Mouse (Mus musculus) liver, embryonic 13.5 days (tissue): ENCODE results near the gene Tesk1. TPM values are rescaled to one million over a fixed set of nuclear protein-coding genes. Genes with fewer than 3 reads are reported as not detected.

Experiments
- ATAC-seq: fragments of 200-750 bp; cut with Nextera tagmentation; 2 replicates; pipeline ENCODE4 v1.8.0; 2017; ENCODE audit warnings: low read depth, mild to moderate bottlenecking, moderate number of reproducible peaks, moderate library complexity
- DNase-seq: peaks from one replicate; pipeline ENCODE4 v3.0.0; 2022
- H3K27ac ChIP-seq: fragments of 300-500 bp; sonication (generic); 2 replicates; pipeline ENCODE4 v1.5.1; 2015; ENCODE audit warnings: moderate library complexity, mild to moderate bottlenecking, inconsistent platforms
- H3K27me3 ChIP-seq: fragments of 300-500 bp; sonication (generic); 2 replicates; pipeline ENCODE4 v1.6.1; 2015; ENCODE audit warnings: mild to moderate bottlenecking, inconsistent platforms
- H3K36me3 ChIP-seq: fragments of 300-500 bp; sonication (generic); 2 replicates; pipeline ENCODE4 v1.6.1; 2015; ENCODE audit warnings: mild to moderate bottlenecking, inconsistent platforms
- H3K4me1 ChIP-seq: fragments of 300-500 bp; sonication (generic); replicated peaks from 2 replicates; pipeline ENCODE4 v1.6.1; 2015; ENCODE audit warnings: inconsistent platforms
- H3K4me2 ChIP-seq: fragments of 300-500 bp; sonication (generic); 2 replicates; pipeline ENCODE4 v1.6.1; 2015; ENCODE audit warnings: inconsistent platforms, mild to moderate bottlenecking, moderate library complexity
- H3K4me3 ChIP-seq: fragments of 300-500 bp; sonication (generic); replicated peaks from 2 replicates; pipeline ENCODE4 v1.5.1; 2015; ENCODE audit warnings: mild to moderate bottlenecking, inconsistent platforms
- H3K9ac ChIP-seq: fragments of 300-500 bp; sonication (generic); 2 replicates; pipeline ENCODE4 v1.6.1; 2015; ENCODE audit warnings: mild to moderate bottlenecking, inconsistent platforms
- H3K9me3 ChIP-seq: fragments of 300-500 bp; sonication (generic); replicated peaks from 2 replicates; pipeline ENCODE4 v1.6.1; 2016; ENCODE audit warnings: inconsistent platforms
- WGBS: fragments of 180-500 bp; shearing (Covaris S2); methylation state at CpG from one replicate; pipeline ENCODE4 v1.1.7; 2015; ENCODE audit not compliant: insufficient replicate concordance; 5-methylcytosine and 5-hydroxymethylcytosine counted together
- polyA plus RNA-seq: library from polyadenylated mRNA; unstranded; fragments of >200 nt; fragmentation: Nextera tagmentation; extraction: Ambion mirVana; gene quantifications from 2 replicates; pipeline ENCODE4 v1.2.1, GENCODE M21; 2015

The Tesk1 gene
- polyA plus RNA-seq, 1 experiment from 2014 or later, result 0.95 TPM

- H3K27me3 ChIP-seq, result peaks cover 69% of the 10 kb centered on the region
- no peak for ATAC-seq
- 18% methylated on average over 10 of the region's 10 CpGs for WGBS
- DNase-seq, result no peak
- no peak within 1 kb of the TSS for H3K4me3 ChIP-seq
- H3K36me3 ChIP-seq, result no peaks in the 10 kb centered on the region
- no peak within 1 kb of the TSS for H3K27ac ChIP-seq
- H3K4me2 ChIP-seq, result 0 out of 2 replicates have a peak within 1 kb of the TSS, but pooled peaks have one; percentile 19
- peaks cover 16% of the 10 kb centered on the region for H3K4me1 ChIP-seq
- no peaks in the 10 kb centered on the region for H3K9me3 ChIP-seq
- H3K9ac ChIP-seq, result no peak within 1 kb of the TSS
Measured at GRCm38 (mm10) chr4:43428946-43429345, 12.8 kb upstream of the Tesk1 start, which contains the start of gene Fam166b. Gene Fam166b, minus strand, starts transcription at chr4:43429134.

GRCm38 (mm10) chr4:43431690-43432089 lies 10.0 kb upstream of the Tesk1 start:
- WGBS, result 5% methylated on average over 4 of the region's 4 CpGs

GRCm38 (mm10) chr4:43432832-43433231 lies 8.9 kb upstream of the Tesk1 start:
- H3K36me3 ChIP-seq, result no peaks in the 10 kb centered on the region
- H3K9me3 ChIP-seq, result no peaks in the 10 kb centered on the region
- H3K27me3 ChIP-seq, result peaks cover 30% of the 10 kb centered on the region
- DNase-seq (no peak), ATAC-seq (no peak)
- H3K4me3 ChIP-seq, result no peak overlapping the region
- no peak overlapping the region for H3K9ac ChIP-seq
- WGBS, result 81% methylated on average over 1 of the region's 1 CpGs
- H3K27ac ChIP-seq, result no peak overlapping the region
- H3K4me1 ChIP-seq, result 0 out of 2 replicates have a peak, but pooled peaks cover 3% of the 10 kb centered on the region
- no peak overlapping the region for H3K4me2 ChIP-seq

More at GRCm38 (mm10) chr4:43431690-43432089, 10.0 kb upstream of the Tesk1 start:
- Histone ChIP-seq H3K9me3 (no peaks in the 10 kb centered on the region), H3K36me3 (no peaks in the 10 kb centered on the region), H3K4me3 (no peak overlapping the region), H3K4me2 (no peak overlapping the region), H3K9ac (no peak overlapping the region), H3K4me1 (0 out of 2 replicates have a peak, but pooled peaks cover 6% of the 10 kb centered on the region), H3K27ac (no peak overlapping the region), H3K27me3 (peaks cover 41% of the 10 kb centered on the region)
- ATAC-seq (no peak), DNase-seq (peak; percentile 57)

DNA sequence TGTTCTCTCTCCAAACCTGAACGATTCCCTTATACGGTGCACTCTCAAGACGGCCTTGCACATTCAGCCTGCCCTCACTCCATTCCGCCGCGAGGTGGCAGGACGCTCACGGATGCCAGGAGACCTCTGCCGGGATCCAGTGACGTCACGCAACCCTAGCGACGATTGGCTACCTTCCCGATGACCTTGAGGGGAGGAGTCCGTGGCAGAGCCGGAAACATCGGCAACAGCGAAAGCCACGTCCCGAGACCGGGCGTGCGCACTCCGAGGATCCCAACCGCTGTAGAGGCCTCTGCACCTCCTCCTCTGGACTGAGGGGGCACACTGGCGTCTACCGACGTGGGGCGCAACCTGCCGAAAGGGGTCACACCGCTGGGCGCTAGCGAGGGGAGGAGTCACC lies 305 bp downstream of the Tesk1 start:
- WGBS, result under 1% methylated on average over 33 of the region's 33 CpGs
- peak overlapping the region; percentile 79 for H3K9ac ChIP-seq
- H3K27ac ChIP-seq, result peak overlapping the region; percentile 67
- peak overlapping the region; percentile 74 for H3K4me3 ChIP-seq
- ATAC-seq (peak; percentile 90), DNase-seq (peak; percentile 96)
- peak overlapping the region; percentile 98 for H3K4me2 ChIP-seq
- H3K27me3 ChIP-seq, result peaks cover 28% of the 10 kb centered on the region
- H3K9me3 ChIP-seq, result no peaks in the 10 kb centered on the region
- peaks cover 19% of the 10 kb centered on the region for H3K4me1 ChIP-seq
- H3K36me3 ChIP-seq, result peaks cover 14% of the 10 kb centered on the region

- no peaks in the 10 kb centered on the region for H3K9me3 ChIP-seq
- H3K27ac ChIP-seq, result peak overlapping the region; percentile 67
- H3K4me1 ChIP-seq, result peaks cover 19% of the 10 kb centered on the region
- H3K4me3 ChIP-seq, result peak overlapping the region; percentile 74
- DNase-seq (peak; percentile 65), ATAC-seq (peak; percentile 63)
- peaks cover 20% of the 10 kb centered on the region for H3K36me3 ChIP-seq
- WGBS, result under 1% methylated on average over 87 of the region's 88 CpGs
- H3K27me3 ChIP-seq, result peaks cover 28% of the 10 kb centered on the region
- H3K9ac ChIP-seq, result peak overlapping the region; percentile 79
- peak overlapping the region; percentile 98 for H3K4me2 ChIP-seq
Measured at GRCm38 (mm10) chr4:43442456-43443361, 970 bp downstream of the Tesk1 start.

GRCm38 (mm10) chr4:43443511-43443910 lies 1.8 kb downstream of the Tesk1 start:
- peak overlapping the region; percentile 74 for H3K4me3 ChIP-seq
- H3K9me3 ChIP-seq, result no peaks in the 10 kb centered on the region
- 4% methylated on average over 28 of the region's 28 CpGs for WGBS
- H3K9ac ChIP-seq, result peak overlapping the region; percentile 79
- no peak overlapping the region for H3K27ac ChIP-seq
- DNase-seq (no peak), ATAC-seq (no peak; the same call in 1 of the 2 replicates)
- H3K4me1 ChIP-seq, result peaks cover 19% of the 10 kb centered on the region
- H3K36me3 ChIP-seq, result peaks cover 20% of the 10 kb centered on the region
- H3K4me2 ChIP-seq, result peak overlapping the region; percentile 98
- H3K27me3 ChIP-seq, result peaks cover 28% of the 10 kb centered on the region

DNA sequence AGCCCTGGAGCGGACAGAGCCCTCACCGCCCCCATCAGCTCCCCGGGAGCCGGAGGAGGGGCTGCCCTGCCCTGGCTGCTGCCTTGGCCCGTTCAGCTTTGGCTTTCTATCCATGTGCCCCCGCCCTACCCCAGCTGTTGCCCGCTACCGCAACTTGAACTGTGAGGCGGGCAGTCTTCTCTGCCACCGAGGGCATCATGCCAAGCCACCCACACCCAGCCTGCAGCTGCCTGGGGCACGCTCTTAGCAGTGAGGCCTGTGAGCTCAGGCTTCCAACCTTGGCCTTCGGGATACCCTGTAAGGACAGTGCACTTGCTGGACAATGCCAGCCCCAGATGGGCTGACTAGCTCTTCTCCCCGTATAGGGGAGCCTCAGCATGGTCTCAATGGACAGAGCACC lies 5.5 kb downstream of the Tesk1 start:
- DNase-seq (no peak), ATAC-seq (no peak)
- Histone ChIP-seq H3K36me3 (peaks cover 20% of the 10 kb centered on the region), H3K4me3 (no peak overlapping the region), H3K27me3 (peaks cover 39% of the 10 kb centered on the region), H3K27ac (no peak overlapping the region), H3K9me3 (no peaks in the 10 kb centered on the region), H3K4me1 (peaks cover 18% of the 10 kb centered on the region), H3K4me2 (no peak overlapping the region), H3K9ac (no peak overlapping the region)
- WGBS, result 84% methylated on average over 13 of the region's 13 CpGs

DNA sequence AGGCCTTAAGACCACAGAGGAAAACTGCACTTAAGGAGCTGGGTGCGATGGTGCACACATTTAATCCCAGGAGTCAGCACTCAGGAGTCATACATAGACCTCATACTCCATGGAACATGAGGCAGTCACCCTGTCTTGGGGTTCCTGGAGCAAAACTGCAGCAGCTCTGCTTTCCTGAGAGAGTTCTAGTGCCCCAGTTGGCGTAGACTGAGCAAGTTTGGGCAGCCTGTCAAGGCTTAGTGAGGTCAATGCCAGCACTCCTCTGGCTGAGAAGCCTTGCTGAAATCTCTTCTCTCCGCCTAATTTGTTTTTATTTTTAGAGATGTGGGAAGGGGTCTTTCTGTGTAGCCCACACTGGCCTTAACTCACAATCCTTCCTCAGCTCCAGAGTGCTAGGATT lies 6.8 kb downstream of the Tesk1 start:
- ATAC-seq (no peak), DNase-seq (no peak)
- no peak overlapping the region for H3K4me3 ChIP-seq
- peaks cover 5% of the 10 kb centered on the region for H3K4me1 ChIP-seq
- H3K27ac ChIP-seq, result no peak overlapping the region
- H3K36me3 ChIP-seq, result peaks cover 20% of the 10 kb centered on the region
- H3K27me3 ChIP-seq, result peaks cover 43% of the 10 kb centered on the region
- no peaks in the 10 kb centered on the region for H3K9me3 ChIP-seq
- H3K9ac ChIP-seq, result no peak overlapping the region
- 67% methylated on average over 3 of the region's 3 CpGs for WGBS
- H3K4me2 ChIP-seq, result no peak overlapping the region

GRCm38 (mm10) chr4:43452315-43452714 lies 10.6 kb downstream of the Tesk1 start:
- H3K27me3 ChIP-seq, result peaks cover 45% of the 10 kb centered on the region
- peaks cover 4% of the 10 kb centered on the region; the same call in 1 of the 2 replicates for H3K36me3 ChIP-seq
- no peaks in the 10 kb centered on the region for H3K4me1 ChIP-seq
- DNase-seq (no peak), ATAC-seq (no peak)
- no peak overlapping the region for H3K27ac ChIP-seq
- H3K9ac ChIP-seq, result no peak overlapping the region
- H3K4me2 ChIP-seq, result no peak overlapping the region
- 37% methylated on average over 11 of the region's 11 CpGs for WGBS
- H3K9me3 ChIP-seq, result no peaks in the 10 kb centered on the region
- no peak overlapping the region for H3K4me3 ChIP-seq

GRCm38 (mm10) chr4:43453413-43453812 lies 11.7 kb downstream of the Tesk1 start:
- Histone ChIP-seq H3K4me3 (no peak overlapping the region; the same call in 1 of the 2 replicates), H3K36me3 (no peaks in the 10 kb centered on the region), H3K9me3 (no peaks in the 10 kb centered on the region), H3K4me1 (no peaks in the 10 kb centered on the region), H3K4me2 (peak overlapping the region; percentile 19), H3K27ac (no peak overlapping the region), H3K27me3 (peaks cover 45% of the 10 kb centered on the region), H3K9ac (no peak overlapping the region)
- 0% methylated on average over 18 of the region's 18 CpGs for WGBS
- ATAC-seq (no peak), DNase-seq (no peak)

GRCm38 (mm10) chr4:43454041-43454836 lies 12.5 kb downstream of the Tesk1 start, which contains the start of gene Cd72:
Gene Cd72, minus strand, starts transcription at chr4:43454628.
- Histone ChIP-seq H3K27me3 (peaks cover 45% of the 10 kb centered on the region), H3K4me2 (peak within 1 kb of the TSS; percentile 19), H3K4me1 (no peaks in the 10 kb centered on the region), H3K27ac (no peak within 1 kb of the TSS), H3K36me3 (no peaks in the 10 kb centered on the region), H3K4me3 (no peak within 1 kb of the TSS; the same call in 1 of the 2 replicates), H3K9me3 (no peaks in the 10 kb centered on the region), H3K9ac (no peak within 1 kb of the TSS)
- 14% methylated on average over 20 of the region's 20 CpGs for WGBS
- no peak for DNase-seq
- no peak for ATAC-seq
